Mouse (Mus musculus) right cerebral cortex, postnatal 10 days (tissue): ENCODE measurements at regions not wholly inside any gene's neighbourhood (a gene's known extent, or its start where the extent isn't known, plus 50 kb on each side); places are given as distances from the start of the nearest gene placed in this dataset.

Experiments used
- DNase-seq, 2 experiments: peaks; one replicate each; pipeline ENCODE4 v3.0.0; 2021; ENCODE audit warnings: low spot score in 2 of 2

DNA sequence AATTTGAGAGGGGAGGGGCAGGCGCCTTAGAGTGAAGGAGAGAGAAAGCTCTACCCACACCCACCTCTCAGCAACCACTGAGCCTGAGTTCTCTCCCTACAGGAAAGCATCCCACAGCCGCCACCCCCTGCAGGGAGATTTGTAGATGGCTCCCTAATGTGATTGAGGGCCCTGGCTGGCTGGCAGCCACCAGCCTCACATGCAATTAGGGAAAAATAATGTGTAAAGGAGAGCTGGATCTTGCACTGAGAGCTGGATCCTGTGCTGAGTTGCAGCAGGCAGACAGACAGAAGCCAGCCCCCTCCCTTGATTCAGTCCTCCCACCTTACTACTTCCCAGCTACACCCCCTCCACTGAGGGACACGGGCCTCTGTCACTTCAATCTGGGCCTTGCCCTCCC lies 260.2 kb downstream of the Bcor start:
- no peak for DNase-seq

DNA sequence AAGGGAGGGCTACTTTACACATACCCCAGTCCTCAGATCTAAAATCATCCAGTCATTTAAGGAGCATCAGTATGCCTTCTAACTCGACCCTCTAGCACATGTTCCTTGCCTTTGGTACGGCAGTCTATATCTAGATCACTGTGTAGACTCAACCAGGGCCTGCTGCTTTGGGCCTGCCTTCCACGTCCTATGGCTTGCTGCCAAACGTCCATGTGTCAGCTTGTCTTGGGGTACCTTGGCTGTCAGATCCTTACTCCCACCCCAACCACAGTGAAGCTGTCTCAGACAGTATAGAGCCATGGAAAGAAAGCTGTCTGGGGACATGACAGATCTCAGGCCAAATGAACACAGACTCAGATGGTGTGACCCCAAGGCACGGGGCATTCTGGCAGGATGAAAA lies 258.4 kb downstream of the Bcor start:
- DNase-seq = no peak

DNA sequence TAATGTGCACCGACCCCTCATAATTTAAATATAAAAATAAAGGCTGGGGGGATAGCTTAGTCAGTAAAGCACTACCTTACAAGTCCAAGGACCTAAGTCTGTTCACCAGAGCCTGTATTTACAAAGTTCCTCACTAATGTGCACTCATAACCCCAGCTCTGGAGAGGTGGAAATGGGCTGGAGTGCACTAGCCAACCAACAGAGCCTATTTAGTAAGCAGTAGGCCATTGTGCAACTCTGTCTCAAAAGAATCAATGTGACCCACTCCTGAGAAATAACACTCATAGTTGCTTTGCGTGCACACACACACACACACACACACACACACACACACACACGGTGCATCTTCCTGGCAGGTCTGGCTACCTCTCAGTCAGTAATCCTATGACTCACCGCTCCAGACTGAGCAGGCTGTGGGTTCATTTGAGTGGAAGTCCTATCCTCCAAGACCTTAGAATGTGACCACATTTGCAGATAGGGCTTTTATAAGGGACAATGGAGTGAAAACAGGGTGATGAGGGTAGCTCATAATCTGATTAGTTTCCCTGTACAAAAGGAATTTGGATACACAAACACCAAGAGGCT lies 256.9 kb downstream of the Bcor start:
- no peak for DNase-seq

DNA sequence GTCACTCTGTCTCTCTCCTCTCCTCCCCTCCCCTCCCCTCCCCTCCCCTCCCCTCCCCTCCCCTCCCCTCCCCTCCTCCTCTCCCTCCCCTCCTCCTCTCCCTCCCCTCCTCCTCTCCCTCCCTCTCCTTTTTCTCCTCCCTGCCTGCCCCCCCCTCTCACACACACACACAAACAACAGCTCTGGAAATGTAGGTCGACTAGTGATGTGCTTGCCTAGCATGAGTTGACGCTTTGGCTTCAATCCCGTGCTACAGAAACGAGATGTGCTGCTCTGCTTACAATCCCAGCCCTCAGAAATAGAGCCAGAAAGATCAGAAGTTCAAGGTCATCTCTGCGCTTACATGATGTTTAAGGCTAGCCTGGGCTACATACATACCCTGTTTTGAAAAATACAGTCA lies 254.9 kb downstream of the Bcor start:
- DNase-seq = peak in 1 of 2 experiments; percentile 32

DNA sequence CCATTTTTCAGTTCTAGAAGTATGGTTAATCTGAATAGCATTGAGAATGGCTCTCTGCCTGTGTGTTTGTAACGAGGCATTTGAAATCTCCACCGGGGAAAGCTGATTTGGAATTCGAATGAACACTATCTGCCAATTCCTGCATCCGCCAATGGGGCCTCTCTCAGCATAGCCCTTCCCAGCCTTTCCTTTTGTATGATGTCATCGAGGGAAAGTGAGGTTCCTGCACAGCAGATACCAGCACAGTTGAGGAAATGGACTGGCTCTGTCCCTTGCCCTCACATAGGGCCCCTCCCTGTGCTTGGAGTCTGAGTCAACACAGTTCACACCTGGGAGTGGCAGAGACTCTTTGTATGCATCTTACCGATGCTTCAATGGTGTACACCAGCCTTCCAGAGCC lies 253.0 kb downstream of the Bcor start:
- DNase-seq = peak in 1 of 2 experiments; percentile 34

DNA sequence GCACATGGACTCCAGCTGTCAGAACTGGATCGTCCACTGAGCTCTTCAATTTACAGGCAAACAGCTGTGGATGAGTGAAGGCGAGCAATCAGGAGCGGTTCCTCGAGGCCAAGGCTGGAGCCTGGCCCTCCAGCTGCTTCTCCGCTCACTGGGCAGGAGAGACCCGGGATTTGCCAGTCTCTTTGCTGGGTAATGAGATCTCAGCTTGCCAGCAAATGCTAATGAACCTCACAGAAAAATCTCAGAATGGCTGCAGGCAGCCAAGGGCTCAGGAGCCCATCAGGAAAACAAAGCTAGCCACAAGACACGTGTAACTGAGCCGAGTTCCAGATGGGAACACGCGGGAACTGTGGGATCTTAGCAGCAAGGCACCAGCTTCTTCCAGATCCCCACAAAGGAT lies 244.2 kb downstream of the Bcor start:
- DNase-seq = peak; percentile 29 to 33

DNA sequence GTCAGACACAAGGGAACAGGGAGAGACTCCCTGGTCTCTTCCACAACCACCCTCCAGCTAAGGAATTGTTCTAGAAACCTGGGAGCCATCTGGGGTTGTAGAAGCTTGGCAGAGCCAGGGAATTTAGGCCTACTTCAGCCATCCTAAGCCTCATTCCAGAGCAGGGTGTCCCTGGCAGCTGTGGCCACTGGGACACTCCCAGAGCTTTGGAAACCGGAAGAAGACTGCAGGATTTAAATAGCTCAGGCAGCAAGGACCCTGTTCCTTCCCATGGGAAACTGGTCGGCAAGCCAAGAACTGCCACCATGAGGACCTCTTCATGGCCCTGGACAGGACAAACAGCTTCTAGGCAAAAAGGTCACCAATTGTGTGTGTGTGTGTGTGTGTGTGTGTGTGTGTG lies 239.9 kb downstream of the Bcor start:
- DNase-seq = no peak

DNA sequence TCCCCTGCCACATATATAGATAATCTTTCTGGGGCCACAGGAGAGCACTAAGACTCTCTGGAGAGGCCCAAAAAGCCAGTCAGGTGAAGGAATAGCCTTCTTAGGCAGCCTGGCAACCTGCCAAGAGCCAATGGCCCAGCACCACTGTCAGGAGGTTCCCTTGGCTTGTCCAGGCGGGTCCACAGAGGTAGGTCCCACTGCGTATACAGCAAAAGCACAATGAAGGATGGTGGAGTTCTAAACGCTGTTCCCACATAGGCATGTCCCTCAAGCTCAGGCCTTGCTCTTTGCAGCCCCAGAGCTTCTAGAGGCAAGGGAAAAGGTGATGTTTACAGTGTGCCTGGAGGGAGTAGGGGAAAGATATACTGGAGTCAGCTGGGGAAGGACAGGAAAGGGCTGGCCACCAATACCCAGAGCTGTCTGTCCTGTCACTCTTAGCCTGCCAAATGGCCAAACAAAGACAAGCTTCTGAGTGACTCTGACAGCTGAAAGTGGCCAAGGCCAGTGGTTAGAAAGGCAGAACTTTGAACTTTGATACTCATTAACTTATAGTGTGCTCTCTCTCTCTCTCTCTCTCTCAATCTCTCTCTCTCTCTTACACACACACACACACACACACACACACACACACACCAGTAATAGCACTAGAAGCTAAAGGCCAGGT lies 235.4 kb downstream of the Bcor start:
- DNase-seq = no peak

DNA sequence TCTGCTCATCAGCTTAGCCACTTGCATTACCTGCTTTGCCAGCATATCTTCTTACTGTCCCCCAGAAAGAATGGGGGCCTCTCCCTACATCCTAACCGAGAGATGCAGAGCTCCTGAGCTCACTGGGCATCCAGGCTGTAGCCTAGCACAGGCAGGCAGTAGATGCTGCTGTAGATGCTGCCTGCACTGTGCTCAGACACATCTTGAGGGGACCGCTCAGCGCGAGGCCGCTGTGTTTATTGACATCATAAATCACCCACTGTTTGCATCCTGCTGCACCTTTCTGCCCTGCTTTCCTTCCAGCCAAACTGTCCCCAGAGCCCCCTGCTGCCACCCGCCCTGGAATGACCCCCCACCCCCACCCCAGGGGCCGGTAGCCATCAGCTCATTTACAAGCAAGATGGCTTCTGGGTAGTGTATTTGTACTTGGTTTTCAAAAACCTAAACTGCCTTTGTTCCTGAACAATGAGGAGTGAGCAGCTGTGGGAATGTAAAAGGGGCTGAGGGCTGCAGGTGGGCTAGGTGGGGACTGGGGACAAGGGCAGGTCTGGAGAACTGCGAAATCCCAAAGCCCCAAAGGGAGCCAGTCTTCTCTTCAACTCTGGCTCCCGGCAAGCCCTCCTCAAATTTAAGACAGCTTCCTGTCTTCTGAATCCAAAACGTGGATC lies 233.2 kb downstream of the Bcor start:
- DNase-seq = no peak

DNA sequence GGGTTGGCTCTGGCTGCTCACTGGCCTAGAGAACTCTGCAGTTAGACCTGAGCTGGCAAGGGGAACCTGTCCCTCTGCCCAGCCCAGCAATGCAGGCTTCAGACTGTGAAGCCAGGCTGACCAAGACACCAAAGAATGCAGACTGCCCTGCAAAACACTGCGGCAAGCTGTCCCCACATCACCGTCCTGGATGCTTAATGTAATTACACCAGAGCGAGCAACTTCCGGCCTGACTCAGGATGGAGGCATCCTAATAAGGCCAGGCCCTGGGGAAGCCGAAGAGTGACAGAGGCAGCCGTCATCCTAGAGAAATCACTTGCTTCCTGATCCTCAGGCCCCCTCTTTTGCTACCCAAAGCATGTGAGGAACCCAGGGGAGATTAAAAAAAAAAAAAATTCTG lies 230.7 kb downstream of the Bcor start:
- no peak for DNase-seq

DNA sequence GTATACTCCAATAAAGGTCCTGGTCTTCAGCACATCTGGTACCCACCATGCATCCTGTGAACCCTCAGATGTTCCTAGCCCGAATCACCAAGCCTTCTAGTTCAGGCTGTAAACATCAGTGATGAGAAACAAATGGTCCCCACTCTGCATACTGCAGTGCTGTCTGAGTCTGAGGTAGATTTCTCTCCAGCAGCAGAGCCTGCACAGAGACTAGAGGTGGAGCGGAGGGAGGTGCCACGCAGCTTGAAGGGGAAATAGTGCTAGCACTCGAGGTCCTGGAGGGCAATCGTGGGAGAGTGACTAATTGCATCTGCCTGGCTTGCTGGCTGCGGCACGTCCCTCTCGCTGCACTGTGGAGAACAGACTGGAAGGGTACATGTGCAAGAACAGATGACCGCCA lies 228.7 kb downstream of the Bcor start:
- no peak for DNase-seq

DNA sequence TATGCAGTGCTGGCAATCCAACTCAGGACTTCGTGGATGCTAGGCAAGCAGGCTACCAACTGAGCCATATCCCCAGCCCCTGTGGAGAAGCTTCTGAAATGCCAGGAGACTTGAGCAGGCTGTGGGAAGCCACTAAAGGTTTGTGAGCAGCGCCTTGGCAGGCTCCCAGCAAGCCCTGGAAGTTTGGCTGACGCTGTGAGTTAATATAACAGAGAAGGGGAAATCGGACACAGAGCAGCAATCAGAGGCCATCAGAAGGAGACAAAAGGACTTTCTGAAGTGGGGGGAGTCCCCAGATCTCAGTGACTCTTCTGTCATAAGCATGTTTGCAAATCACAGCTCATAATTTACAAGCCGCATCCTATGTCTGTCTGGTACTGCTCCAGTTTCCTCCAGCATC lies 224.8 kb downstream of the Bcor start:
- DNase-seq = peak; percentile 46 to 63

DNA sequence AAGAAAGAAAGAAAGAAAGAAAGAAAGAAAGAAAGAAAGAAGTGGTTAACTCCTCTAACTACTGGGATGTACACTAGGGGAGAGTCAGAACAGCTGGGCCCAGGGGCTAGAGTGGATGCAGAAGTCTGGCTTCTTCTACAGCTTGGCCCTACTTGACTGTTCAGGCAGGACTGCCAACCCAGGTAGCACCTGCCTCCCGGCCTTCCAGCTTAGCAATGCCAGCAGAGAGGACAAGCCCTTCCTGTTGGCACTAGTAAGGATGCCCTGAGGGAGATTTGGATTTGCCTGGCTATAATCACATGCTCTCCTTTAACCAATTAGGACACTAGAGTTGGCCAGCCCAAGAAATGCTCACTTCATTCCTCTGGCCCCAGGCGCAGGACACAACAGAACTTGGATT lies 219.9 kb downstream of the Bcor start:
- DNase-seq = no peak

DNA sequence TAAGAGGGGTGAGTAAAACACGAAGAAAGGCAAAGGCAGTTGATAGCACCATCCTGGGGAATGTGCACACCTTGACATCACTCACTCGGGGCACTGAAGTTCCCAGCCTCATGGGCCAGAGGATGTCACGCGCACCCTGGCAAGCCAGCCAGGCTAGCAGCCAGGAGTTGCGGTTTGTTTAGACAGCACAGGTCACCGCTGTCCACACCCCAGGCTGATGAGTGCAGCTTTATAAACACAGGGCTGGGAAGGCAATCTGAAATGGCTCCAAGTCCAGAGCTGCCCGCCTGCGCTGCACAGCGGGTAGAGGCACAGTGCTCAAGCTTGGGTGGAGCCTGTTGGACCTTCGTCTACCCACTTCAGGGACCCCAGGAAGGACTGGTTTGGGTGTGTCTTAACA lies 216.8 kb downstream of the Bcor start:
- DNase-seq = no peak

DNA sequence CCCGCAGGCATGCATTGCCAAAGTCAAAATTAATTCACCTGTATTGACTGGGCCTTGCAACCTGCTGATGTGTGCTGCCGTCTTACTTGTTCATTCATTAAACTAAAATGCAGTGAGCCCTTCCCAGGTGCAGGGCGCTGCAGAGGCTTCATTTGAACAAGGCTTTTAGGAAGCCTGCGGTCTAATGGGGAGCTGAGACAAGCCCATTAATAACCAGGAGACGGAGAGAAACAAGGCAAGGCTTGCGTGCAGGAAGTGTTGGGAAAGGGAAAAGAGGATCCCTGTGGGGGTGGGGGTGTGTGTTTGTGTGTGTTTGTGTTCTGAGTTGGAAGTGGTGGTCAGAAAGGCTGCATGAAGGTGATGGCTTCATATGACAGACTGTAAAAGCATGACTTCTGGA lies 215.6 kb downstream of the Bcor start:
- no peak for DNase-seq

DNA sequence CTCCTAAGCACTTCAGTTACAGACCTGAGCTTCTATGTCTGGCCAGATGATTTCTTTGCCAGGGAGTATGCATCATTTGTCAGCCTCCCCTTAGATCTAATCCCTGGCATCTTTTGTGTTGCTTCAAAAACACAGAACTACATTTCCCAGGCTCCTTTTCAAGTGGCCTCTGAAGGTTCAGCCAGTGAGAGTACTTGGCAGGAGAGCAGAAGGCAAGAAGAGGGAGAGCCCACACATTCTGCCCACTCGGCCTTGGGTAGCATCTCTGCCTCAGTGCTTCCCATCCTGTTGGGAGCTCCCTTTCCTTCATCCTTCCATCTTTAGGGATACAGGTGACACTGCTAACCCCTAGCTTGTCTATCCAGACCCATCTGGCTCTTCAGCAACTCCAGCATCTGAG lies 214.9 kb downstream of the Bcor start:
- no peak for DNase-seq

DNA sequence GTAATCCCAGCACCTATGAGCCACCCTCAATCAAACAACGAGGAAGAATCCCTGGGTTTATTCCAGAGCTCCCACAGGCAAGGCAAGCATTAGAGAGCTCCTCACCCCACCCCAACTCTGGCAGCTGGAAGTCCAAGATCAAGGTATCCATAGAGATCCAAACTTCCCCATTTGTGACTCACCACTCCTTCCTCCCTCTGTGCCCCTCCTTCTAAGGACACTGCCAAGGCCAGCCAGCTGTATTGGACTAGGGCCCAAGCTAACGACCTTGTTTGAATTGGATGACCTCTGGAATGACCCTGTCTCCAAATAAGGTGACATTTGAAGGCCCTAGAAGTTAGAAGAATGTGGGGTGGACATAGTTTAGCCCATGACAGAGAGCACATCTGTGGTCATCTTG lies 208.0 kb downstream of the Bcor start:
- DNase-seq = no peak

DNA sequence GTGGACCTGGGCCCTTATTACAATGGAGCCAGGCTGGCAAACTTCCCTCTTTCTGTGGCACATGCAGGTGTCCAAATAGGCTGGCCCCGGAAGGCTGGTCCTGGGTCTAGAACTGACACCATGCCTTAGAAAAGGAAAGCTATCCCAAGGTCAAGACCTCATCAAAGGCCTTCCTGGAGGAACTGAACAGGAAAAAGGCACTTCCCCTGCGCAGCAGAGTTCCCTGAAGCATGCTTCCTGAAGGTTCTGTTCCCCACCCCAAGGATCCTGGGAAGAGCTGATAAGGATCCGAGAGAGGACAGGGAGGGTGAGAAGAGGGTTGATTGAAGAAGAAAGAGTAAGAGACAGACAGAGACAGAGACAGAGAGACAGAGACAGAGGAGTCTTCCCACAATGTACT lies 204.0 kb downstream of the Bcor start:
- no peak for DNase-seq

DNA sequence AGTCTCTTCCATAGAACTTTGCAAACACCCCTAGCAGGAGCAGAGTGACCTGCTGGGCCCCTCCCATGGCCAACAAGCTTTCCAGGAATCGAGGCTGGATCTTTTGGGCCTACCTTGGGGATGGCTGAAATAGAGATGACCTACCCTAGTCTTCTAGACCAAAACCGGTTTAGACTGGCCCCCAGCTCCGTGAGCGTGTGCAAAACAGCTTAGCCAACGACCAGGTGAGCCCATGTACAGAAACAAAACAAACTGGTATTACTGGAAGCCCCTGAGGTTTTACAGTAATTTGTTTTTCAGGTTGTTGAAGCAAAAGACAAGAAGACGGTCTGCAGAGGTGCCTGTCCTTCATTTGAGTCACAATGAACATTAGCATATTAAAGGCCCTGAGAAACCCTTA lies 203.1 kb downstream of the Bcor start:
- no peak for DNase-seq

DNA sequence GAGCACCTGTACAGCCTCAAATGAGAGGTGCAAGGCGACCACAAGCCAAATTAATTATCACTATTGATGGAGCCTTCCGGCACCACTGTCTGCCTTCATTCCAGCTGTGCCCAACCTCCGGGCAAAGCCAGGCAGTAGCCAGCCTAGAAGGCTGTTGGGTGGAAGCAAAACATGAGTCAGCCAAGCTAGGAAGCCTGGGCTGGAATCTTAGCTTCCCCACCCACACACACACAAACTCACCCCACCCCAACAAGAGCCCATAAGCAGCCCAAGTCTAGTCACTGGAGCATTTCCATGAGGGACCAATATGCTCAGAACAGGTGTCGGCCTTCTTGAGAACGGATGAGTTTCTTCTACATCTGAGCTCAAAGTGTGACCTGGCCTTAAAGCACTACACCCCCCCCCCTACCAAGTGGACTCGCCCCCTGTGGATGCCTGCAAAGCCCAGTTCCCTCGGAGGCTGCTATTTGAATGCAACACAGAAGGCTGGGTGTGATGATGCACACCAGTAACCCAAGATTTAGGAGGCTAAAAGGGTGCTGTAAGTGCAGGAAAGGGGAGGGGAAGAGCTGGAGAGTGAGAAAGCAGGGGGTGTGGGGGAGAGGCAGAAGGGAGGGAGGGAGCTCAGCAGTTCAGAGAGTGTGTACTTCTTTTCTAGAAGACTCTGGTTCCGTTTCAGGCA lies 200.1 kb downstream of the Bcor start:
- DNase-seq = no peak

DNA sequence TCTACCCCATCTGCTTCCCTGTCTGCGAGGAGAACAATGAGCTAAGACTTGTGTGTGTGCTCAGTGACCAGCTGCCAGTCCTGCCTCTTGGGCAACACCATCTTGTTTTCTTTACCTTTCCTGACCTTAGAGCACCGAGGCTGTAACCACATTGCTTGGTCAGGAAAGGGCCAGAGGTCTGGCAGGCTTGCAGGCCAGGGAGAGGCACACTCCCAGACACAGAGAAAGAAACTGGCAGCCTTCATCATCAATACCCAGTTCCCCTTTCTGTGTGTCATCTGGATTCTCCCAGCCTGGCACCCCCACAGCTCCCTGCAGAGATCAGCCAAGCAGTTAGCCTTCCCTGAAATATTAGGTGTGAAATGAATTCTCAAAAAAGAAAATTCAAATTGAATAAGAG lies 198.8 kb downstream of the Bcor start:
- no peak for DNase-seq

DNA sequence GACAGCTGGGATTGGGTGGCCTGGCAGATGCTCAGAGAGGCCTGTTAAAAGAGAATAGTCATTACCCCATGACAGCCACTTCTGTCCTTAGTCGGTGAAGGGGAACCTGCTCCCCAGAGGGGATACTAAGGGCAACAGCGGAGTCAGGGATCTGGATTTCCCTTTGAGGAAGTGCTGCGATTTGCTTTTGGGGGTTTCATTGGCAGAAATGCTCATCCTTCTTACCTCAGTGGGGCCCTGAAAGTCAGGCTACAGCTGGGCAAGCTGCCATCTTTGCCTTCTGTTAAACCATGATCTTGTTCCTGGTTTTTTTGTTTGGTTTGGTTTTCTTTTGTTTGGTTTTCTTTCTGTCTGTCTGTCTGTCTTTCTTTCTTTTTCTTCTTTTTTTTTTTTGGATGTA lies 195.7 kb downstream of the Bcor start:
- DNase-seq = no peak

DNA sequence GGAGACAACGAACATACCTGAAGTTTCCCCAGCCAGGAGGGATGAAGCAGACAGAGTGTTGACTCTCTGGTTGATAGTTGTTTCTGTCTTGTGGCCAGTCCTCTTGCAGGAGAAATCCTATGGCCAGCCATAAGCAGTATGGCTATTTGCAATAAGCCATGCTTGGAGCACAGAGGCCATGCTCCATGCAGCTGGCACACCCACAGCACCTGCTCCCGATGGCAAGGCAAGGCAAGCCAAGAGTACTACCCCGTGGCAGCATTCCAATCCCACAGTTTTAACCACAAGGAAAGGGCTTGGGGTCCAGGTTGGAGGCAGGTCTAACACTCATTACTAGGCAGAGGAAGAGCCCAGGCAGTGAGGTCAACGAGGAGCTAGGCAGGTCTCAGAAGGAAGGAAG lies 181.5 kb downstream of the Bcor start:
- DNase-seq = no peak
